ENCODE assay signal across 8 mouse cellular contexts in genomic region chr16:31947901-31948316, GRCm38 (mm10). TPM values are rescaled to one million over a fixed set of nuclear protein-coding genes. Genes with fewer than 3 reads are reported as not detected.
DNase-seq lines count a peak whose midpoint lies in the region; ATAC-seq and TF ChIP-seq lines count a peak whose summit lies in the region.

No protein-coding gene starts in this region.

- H3ac ChIP-seq in myocyte (ENCODE audit: control insufficient read depth, insufficient read length) = peak overlapping the region; percentile 75

- peaks cover 4% of the 10 kb centered on the region; the same call in 1 of the 2 replicates for H3K4me1 ChIP-seq in cortical plate, adult 2 months (ENCODE audit: control insufficient read depth, insufficient read depth, low read length)

- no peak for TF ChIP-seq CTCF in cortical plate, adult 2 months (IDR thresholded peaks at IDR 0.05; ENCODE audit: extremely low read depth, insufficient read depth, low read length)

- H3K36me3 ChIP-seq in myocyte (ENCODE audit: control insufficient read depth, insufficient read depth) = no peaks in the 10 kb centered on the region

- H3K4me3 ChIP-seq in cortical plate, adult 2 months (ENCODE audit: insufficient read depth, low read length) = peak overlapping the region; percentile 99
- H3K4me3 ChIP-seq in myocyte = peak overlapping the region; percentile 95

- peak; percentile 25 for DNase-seq in heart, adult 8-10 months (ENCODE audit: low spot score)
- DNase-seq in heart, adult 9 months (ENCODE audit: low spot score in 2 of 2) = no peak
- peak; percentile 46 for DNase-seq in 3T3-L1 (ENCODE audit: low read depth, low spot score)
- no peak for DNase-seq in layer of hippocampus, adult 9-11 months
- no peak for DNase-seq in spleen, postnatal 14 days (ENCODE audit: low spot score in 2 of 2)

- H3K27ac ChIP-seq in cortical plate, adult 2 months (ENCODE audit: insufficient read depth, low read length) = peak overlapping the region; percentile 94

- no peaks in the 10 kb centered on the region for H3K27me3 ChIP-seq in myocyte (ENCODE audit: control insufficient read depth, insufficient read depth, insufficient read length)

- peaks cover 57% of the 10 kb centered on the region for H3K79me2 ChIP-seq in myocyte (ENCODE audit: control insufficient read depth, insufficient read depth)

- peak overlapping the region; percentile 100 for H3K4me2 ChIP-seq in myocyte (ENCODE audit: low read depth)

- TF ChIP-seq POLR2A in cortical plate, adult 2 months (IDR thresholded peaks at IDR 0.05; ENCODE audit: extremely low read depth, insufficient read depth, low read length) = 0 out of 2 replicates have a peak, but pooled peaks have one; percentile 28
- TF ChIP-seq POLR2A in myocyte (IDR thresholded peaks at IDR 0.05; ENCODE audit: insufficient read length, low read depth) = no peak

- ATAC-seq in inflammation-experienced regulatory T-cells, adult 6 months = peak; percentile 46

TF ChIP-seq in myocyte, 11 proteins besides CTCF, POLR2A, EP300 and RAD21:
- TF ChIP-seq MAX (IDR thresholded peaks at IDR 0.05; ENCODE audit: low read depth) (no peak), TCF3 (IDR thresholded peaks at IDR 0.05; ENCODE audit: insufficient read length, low read depth) (no peak), REST (IDR thresholded peaks at IDR 0.05; ENCODE audit: insufficient read depth, insufficient read length) (no peak), POLR2AphosphoS2 (IDR thresholded peaks at IDR 0.05; ENCODE audit: insufficient read length, low read depth) (no peak), USF1 (IDR thresholded peaks at IDR 0.05; ENCODE audit: low read depth) (no peak), MYOD1 (IDR thresholded peaks at IDR 0.05; ENCODE audit: control insufficient read depth in 1 of 3, insufficient read length in 2 of 3, low read depth in 2 of 3) (no peak), E2F4 (IDR thresholded peaks at IDR 0.05; ENCODE audit: insufficient read depth) (no peak), MYOG (IDR thresholded peaks at IDR 0.05; ENCODE audit: control insufficient read depth in 1 of 3, insufficient read depth in 1 of 3, insufficient read length in 2 of 3, low read depth in 2 of 3) (no peak), CEBPB (IDR thresholded peaks at IDR 0.05; ENCODE audit: insufficient read depth, poor library complexity, severe bottlenecking) (no peak), SRF (IDR thresholded peaks at IDR 0.05; ENCODE audit: control insufficient read depth, insufficient read length, low read depth) (no peak), TCF12 (IDR thresholded peaks at IDR 0.05; ENCODE audit: insufficient read depth, poor library complexity, severe bottlenecking) (no peak)

RNA-seq across cellular contexts. Expression of gene 0610012G03Rik, which starts 0.4 kb away (rescaled TPM):
- total RNA-seq in heart, adult 8-10 months (2022) = 10 to 100 TPM; 61.6 to 83.0 (median 78.3) TPM
- polyA plus RNA-seq in cortical plate, adult 2 months (2012; rRNA removed) = 73.3 and 76.0 TPM in 2 replicates
- 10 to 100 TPM in 1 of 3 experiments, 1 to 10 TPM in 1, under 1 TPM in 1; 0.54 to 12.2 (median 3.0) TPM for polyA plus RNA-seq in inflammation-experienced regulatory T-cells, adult 6 months (2017; shearing (Covaris generic))
- polyA plus RNA-seq in myocyte (2012; fragmentation: generic; extraction: Trizol) = 66.6 TPM

RNA-seq across cellular contexts. Expression of gene Ncbp2, which starts 0.4 kb away (rescaled TPM):
- total RNA-seq in heart, adult 8-10 months (2022) = 10 to 100 TPM; 22.6 to 26.4 (median 24.9) TPM
- polyA plus RNA-seq in cortical plate, adult 2 months (2012; rRNA removed) = 75.7 and 95.2 TPM in 2 replicates
- 10 to 100 TPM; 27.3 to 45.9 (median 35.4) TPM for polyA plus RNA-seq in inflammation-experienced regulatory T-cells, adult 6 months (2017; shearing (Covaris generic))
- polyA plus RNA-seq in myocyte (2012; fragmentation: generic; extraction: Trizol) = 19.9 TPM

RNA-seq across cellular contexts. Expression of gene Pigz, which starts 14.3 kb away (rescaled TPM):
- 1 to 10 TPM; 4.2 to 7.8 (median 4.4) TPM for total RNA-seq in heart, adult 8-10 months (2022)
- 24.6 and 25.4 TPM in 2 replicates for polyA plus RNA-seq in cortical plate, adult 2 months (2012; rRNA removed)
- under 1 TPM in 1 of 3 experiments, not detected in 2; 0.36 TPM for polyA plus RNA-seq in inflammation-experienced regulatory T-cells, adult 6 months (2017; shearing (Covaris generic))
- 0.07 TPM for polyA plus RNA-seq in myocyte (2012; fragmentation: generic; extraction: Trizol)

RNA-seq across cellular contexts. Expression of gene Senp5, which starts 55.2 kb away (rescaled TPM):
- total RNA-seq in heart, adult 8-10 months (2022) = 10 to 100 TPM; 10.0 to 13.9 (median 11.7) TPM
- 22.0 and 23.2 TPM in 2 replicates for polyA plus RNA-seq in cortical plate, adult 2 months (2012; rRNA removed)
- polyA plus RNA-seq in inflammation-experienced regulatory T-cells, adult 6 months (2017; shearing (Covaris generic)) = 10 to 100 TPM; 11.1 to 12.7 (median 12.3) TPM
- 8.0 TPM for polyA plus RNA-seq in myocyte (2012; fragmentation: generic; extraction: Trizol)

Comparison
In these comparisons a context has a peak if more than half of its experiments do, and no peak if none do; other contexts are left out.
1. DNase-seq: peak in heart, adult 8-10 months (single experiment) and 3T3-L1 (single experiment); none in heart, adult 9 months (0 of 2), layer of hippocampus, adult 9-11 months (single experiment) and spleen, postnatal 14 days (0 of 2).
2. RNA of gene Pigz, which starts 14.3 kb away (polyA plus RNA-seq): 24.6 to 25.4 TPM in cortical plate, adult 2 months; 0.07 TPM in myocyte (single experiment) and 0.36 TPM in inflammation-experienced regulatory T-cells, adult 6 months; every median in the first group is over 10 times any median in the second.